Mouse (Mus musculus) ES-E14 (cell line): ENCODE measurements around the gene Igf1.

Experiments used
- HCFC1 ChIP-seq: IDR thresholded peaks from 2 replicates; pipeline ENCODE4 v1.6.1; 2012; ENCODE audit warnings: low read length, inconsistent platforms, borderline replicate concordance; ENCODE audit not compliant: insufficient read depth
- MAFK ChIP-seq: IDR thresholded peaks from 2 replicates; pipeline ENCODE4 v1.6.1; 2014; ENCODE audit warnings: mild to moderate bottlenecking, low read depth, low read length, inconsistent platforms; ENCODE audit not compliant: insufficient read depth

DNA sequence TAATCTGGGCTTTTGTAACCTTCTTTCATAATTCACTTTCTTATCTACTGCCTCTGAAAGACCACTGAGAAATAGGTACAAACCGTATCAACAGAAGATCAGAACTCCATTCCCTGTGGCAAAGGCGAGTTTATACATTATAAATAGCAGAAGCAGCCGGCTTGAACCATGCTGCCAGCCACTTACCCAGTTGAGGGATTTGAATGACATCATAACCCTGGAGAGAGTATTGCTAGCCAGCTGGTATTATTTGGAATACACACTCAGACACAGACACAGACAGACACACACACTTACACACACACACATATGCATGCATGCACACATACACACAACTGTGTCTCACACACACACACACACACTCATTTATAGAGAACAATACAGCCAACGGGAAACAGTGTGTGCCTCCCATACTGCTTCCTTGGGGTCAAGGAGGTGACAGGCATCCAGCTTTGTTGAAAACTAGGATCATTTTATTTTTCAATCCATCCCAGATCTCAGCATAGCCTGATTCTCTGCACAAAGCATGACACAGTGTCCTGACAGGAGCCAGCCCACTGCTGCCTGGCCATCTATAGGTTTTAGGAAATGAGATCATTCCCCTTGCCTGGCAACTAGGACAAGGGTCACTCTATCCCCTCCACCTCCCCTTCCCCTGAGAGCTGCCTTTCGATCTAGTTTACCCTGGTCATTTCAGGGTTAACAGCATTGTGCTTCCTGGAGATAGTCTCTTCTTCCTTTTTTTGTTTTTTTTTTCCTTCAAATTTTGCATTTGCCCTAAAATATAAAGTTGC, at the start of gene Igf1:
- TF ChIP-seq HCFC1: no peak
- no peak for TF ChIP-seq MAFK
